Mouse (Mus musculus) monocyte, adult 2 months (primary cell): ENCODE data around the gene Myrf.

Experiments used
- DNase-seq, 2 experiments: peaks; one replicate each; pipeline ENCODE4 v3.0.0; 2022; ENCODE audit warnings: low spot score in 2 of 2, low read depth in 1 of 2

Gene Myrf

DNA sequence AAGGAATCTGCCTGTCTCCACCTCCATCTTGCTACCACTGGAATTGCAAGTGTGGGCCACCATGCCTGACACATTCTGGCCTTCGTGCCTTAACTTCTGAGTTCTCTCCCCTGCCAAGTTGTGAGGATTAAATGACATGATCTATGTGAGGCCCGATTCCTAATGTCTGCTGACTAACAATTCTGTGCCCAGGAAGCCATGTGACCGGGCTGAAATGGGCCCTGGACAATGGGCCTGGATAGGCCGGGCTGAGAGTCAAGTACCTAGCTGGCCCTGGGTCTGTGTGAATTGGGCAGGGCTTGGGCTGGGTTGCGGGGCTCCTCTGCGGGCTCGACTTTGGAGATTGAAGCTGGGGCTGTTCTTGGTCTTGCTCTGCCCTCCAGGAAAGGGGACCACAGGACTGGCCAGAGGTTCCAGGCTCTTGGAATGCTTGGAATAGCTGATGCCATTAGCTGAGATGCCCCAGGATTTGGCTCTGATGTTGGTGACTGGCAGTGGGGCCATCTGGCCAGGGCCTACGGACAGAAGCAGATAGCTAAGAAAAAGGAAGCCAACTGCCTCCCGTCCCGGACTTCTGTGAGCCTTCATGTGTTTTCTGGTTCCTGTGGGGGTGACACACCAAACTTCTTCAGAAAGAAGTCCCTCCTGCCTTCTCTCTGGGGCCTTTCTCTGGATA, 26.6 kb downstream of the Myrf start:
- no peak for DNase-seq

- no peak for DNase-seq
Measured at GRCm38 (mm10) chr19:10210885-10211284, 29.7 kb downstream of the Myrf start.

GRCm38 (mm10) chr19:10208851-10209250, 31.7 kb downstream of the Myrf start:
- DNase-seq, result no peak

DNA sequence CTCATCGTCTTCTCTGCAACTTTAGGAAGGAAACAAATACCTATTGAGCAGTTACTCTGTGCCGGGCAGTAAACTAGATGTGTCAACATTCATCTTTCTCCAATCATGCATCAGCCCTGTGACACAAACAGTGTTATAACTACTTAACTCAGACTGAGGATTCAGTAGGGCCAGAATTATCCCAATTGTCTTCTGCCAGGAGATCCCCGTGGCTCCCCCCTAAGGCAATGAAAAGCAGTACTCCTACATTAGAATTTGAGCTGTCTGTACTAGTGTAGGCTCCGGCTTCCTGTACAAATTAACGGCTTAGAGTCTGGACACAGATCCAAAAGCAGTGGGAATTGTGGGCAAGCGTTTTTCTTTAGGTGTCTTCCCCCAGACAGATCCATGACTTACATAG, 35.5 kb downstream of the Myrf start:
- no peak for DNase-seq

DNA sequence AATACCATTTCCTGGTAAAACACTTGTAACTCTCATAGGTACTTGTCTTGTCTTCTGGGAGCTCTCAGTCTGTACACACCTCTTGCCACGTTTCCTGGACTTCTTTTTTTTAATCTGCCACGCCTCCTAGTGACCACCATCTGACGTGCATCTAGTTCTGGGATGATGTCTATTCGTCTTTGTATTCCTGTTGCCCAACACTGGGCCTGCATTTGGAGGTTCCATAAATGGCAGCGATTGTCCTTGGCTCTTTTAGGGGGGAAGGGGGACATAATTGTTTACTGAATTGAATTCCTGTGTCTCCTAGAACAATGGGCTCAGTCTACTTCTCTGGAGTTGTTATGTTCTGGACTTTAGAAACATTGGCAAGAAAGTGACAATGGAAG, 35.9 kb downstream of the Myrf start:
- DNase-seq, result peak; percentile 41 to 42

DNA sequence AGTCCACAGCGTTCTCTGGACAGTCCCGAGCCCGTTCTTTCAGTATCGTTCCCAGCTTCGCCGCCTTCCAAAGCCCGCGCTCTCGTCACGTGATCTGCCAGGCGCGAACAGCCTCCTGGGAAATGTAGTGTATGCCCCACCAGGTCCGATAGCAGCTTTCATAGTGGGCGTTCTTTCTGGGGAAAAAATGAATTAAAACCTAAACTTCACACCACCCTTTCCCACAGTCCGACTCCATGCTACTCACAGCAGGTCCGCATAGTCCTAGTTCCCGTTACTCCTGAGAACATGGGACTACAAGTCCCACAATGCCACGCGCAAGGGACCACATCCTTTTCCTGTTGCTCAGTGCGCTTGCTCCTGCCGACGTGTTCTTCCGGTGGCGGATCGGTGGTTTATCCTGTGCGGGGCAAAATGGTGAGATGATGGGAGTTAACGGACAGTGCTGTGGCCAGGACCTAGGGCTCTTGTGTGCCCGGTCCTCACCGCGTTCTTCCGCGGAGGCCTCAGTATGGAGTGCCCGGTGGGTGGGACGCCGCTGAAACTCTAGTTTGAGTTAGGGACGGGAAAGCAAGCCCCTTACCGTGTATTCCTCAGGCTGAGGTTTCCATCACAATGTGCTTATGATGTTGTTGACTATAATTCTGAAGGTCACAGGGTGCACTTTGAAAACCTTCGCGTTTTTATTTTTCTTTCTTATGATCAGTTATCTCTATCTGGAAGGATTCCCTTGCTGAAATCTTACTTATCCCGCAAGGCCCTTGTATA, 36.5 kb downstream of the Myrf start, which contains the start of the genes Tmem258 and Fen1:
Gene Tmem258, plus strand, starts transcription at position 167 of the 768 bp plus-strand sequence.
Gene Fen1, minus strand, starts transcription at position 322 of the 768 bp plus-strand sequence.
- DNase-seq, result peak; percentile 86 to 92

DNA sequence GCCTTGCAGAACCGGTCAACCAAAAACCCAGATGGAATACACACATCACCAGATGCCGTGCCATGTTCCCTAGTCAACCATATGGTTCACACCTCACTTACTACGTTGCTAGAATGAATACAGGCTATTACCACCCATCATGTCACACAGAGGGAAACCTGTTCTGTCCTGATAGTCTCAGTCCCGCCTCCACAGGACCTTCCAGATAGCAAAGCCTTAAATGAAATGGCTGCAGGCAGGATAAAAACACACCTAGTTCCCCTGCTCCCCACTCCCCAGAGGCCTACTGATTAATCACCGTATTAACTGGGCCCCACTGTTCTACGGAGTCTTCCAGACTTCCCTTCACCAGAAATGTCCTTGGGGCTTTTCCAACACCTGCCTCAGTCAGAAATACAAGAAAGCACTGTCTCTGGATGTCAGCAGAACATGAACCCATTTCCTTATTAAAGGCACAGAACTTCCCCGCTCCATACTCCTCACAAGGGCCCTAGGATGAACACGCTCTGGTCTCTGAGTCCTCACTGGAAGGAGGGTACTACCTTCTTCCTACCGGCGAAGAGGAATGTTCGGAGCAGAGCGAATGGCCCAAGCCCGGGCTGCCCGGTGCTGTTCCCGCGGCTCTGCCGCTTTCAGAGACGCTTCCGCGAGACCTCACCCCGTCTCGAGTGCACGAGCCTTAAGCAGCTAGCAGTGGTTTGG, 37.3 kb downstream of the Myrf start:
- no peak for DNase-seq

GRCm38 (mm10) chr19:10198723-10199122, 41.8 kb downstream of the Myrf start:
- DNase-seq, result peak; percentile 47 to 55

- DNase-seq, result no peak
Measured at GRCm38 (mm10) chr19:10198286-10198685, 42.3 kb downstream of the Myrf start.

- no peak for DNase-seq
Measured at GRCm38 (mm10) chr19:10197130-10197529, 43.4 kb downstream of the Myrf start.

- no peak for DNase-seq
Measured at GRCm38 (mm10) chr19:10195252-10195651, 45.3 kb downstream of the Myrf start.

GRCm38 (mm10) chr19:10194337-10194736, 46.2 kb downstream of the Myrf start:
- no peak for DNase-seq

DNA sequence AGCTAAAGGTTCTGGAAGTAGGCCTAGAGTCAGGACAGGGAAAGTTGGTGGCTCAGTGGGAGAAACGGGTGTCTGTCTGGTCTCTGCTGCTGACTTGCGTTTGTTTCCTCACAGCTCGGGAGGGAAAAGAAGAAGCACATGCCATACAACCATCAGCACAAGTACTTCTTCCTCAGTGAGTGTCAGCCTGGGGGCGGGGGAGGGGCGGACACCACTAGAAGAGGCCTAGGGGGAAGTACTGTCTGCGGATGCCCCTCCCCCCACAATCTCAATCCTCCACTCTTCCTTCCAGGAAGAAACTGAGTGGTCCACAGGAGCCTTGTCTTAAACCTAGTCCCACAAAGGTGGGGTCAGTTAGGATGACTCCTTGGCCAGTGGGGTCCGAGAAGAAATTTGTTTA, 49.2 kb downstream of the Myrf start:
- DNase-seq, result peak in 1 of 2 experiments; percentile 26

DNA sequence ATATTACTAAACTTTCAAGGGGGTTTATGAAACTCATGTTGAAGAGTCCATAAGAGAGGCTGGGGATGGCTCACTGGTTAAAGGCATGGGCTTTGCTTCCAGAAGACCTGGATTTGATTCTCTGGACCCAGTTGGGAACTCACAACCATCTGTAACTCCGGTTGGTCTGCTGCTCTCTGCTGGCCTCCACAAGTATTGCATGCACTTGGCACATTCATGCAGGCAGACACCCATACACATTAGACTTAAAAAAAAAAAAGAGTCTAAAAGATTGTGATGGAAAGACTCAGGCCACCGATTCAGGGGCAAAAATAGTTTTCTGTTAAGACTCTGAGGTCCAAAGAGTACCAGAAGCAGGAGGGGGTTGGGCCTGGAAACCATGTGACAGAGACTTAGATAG, 49.8 kb downstream of the Myrf start:
- DNase-seq, result peak in 1 of 2 experiments; percentile 39

- no peak for DNase-seq
Measured at GRCm38 (mm10) chr19:10189940-10190339, 50.6 kb downstream of the Myrf start.

DNA sequence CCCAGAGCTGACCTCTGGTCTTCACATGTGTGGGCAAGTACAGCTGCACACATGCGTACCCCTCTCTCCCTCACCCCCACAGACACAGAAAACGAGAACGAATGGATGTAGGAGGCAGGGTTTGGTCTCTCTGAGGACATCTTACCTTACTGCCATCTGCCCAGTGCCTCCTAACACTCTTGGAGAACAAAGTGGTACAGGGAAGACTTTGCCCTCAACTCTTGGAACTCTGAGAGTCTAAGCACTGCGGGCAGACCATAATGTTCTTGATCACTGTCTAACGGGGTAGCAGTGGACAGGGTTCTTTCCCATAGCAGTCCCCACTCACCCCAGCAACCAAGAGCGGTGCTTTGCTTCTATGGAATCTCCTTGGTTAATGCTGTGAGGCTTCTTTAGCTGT, 51.5 kb downstream of the Myrf start:
- no peak for DNase-seq

DNA sequence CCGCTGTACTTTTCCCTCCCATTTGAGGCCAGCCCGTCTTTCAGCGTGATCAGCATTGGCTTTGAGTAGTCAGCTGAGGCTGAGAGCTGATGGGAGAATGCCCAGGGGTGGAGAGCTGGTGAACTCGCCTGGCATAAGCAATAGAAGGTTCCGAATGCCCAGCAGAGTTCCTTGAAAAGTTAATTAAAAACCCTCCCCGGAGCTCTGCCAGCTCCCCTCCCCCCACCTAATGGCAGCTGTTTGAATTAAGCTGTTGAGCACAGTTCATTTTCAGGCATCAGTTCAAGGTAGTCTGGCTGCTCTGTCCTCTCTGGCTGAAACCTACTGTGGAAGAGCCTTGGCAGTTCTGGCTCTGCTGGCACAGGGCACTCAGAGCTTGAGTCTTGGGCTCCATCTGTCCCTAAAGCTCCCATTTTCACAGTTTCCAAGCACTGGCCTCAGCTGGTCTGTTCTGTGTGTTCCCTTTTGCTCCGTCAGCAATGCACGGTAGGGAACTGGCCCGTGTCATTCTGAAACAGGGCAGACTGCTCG, 52.2 kb downstream of the Myrf start:
- DNase-seq, result no peak

DNA sequence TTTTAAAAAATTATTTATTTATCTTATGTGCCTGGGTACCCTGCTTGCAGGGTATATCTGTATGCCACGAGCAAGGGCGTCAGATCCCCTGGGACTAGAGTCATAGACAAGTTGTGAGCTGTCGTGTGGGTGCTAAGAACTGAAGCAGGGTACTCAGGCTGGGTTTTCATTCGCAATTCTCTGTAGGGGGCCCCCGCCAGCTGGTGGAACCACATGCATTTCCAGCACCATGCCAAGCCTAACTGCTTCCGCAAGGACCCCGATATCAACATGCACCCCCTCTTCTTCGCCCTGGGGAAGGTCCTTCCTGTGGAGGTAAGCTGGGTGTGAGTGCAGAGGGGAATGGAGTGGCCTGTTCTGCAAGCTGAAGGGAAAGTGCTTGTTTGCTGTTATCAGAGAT, 54.0 kb downstream of the Myrf start:
- DNase-seq, result no peak

GRCm38 (mm10) chr19:10185876-10186275, 54.7 kb downstream of the Myrf start:
- DNase-seq, result no peak

GRCm38 (mm10) chr19:10184096-10184495, 56.5 kb downstream of the Myrf start:
- DNase-seq, result no peak

- no peak for DNase-seq
Measured at GRCm38 (mm10) chr19:10183299-10183983, 57.1 kb downstream of the Myrf start.
